Mouse (Mus musculus) bone marrow macrophage, adult 2 months (primary cell): ENCODE results near the gene Haus2. TPM values are rescaled to one million over a fixed set of nuclear protein-coding genes. Genes with fewer than 3 reads are reported as not detected.

ENCODE experiments used
- H3K27ac ChIP-seq: 2 replicates; pipeline ENCODE4 v1.5.1; 2012; ENCODE audit warnings: low read depth, low read length; ENCODE audit not compliant: insufficient read depth
- H3K4me1 ChIP-seq: 2 replicates; pipeline ENCODE4 v1.6.1; 2012; ENCODE audit warnings: low read length; ENCODE audit not compliant: control insufficient read depth, insufficient read depth
- H3K4me3 ChIP-seq: 2 replicates; pipeline ENCODE4 v1.5.1; 2012; ENCODE audit warnings: mild to moderate bottlenecking, low read length, moderate library complexity; ENCODE audit not compliant: insufficient read depth
- CTCF ChIP-seq: IDR thresholded peaks from 2 replicates; pipeline ENCODE4 v1.5.1; 2012; ENCODE audit warnings: low read depth, mild to moderate bottlenecking, low read length, moderate library complexity
- POLR2A ChIP-seq: IDR thresholded peaks from 2 replicates; pipeline ENCODE4 v1.6.1; 2012; ENCODE audit warnings: mild to moderate bottlenecking, low read depth, low read length, borderline replicate concordance
- polyA plus RNA-seq: library from polyadenylated mRNA; stranded (reverse); fragments of >200 nt; gene quantifications from 2 replicates; pipeline ENCODE4 v1.2.4, GENCODE M21; 2012; ENCODE audit not compliant: missing spikeins, insufficient read depth, insufficient read length

Haus2 gene
- polyA plus RNA-seq, 1 experiment, result 10.3 TPM

DNA sequence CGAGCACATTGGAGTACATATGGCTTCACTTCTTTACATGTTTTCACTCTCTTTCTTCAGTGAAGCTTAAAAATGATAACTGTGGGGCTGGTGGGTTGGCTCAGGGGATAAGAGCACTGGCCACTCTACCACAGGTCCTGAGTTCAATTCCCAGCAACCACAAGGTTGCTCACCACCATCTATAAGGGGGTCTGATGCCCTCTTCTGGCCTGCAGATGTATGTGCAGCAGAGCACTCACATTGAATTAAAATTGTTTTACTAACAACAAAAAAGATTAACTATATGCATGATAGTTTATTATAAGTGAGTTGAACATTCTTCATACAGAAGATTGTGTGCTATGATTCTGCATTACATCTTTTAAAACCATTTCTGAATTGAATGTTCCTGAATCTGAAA is 10.4 kb downstream of the Haus2 start:
- Histone ChIP-seq H3K4me3 (no peak overlapping the region), H3K4me1 (0 out of 2 replicates have a peak, but pooled peaks cover 2% of the 10 kb centered on the region), H3K27ac (no peak overlapping the region)
- TF ChIP-seq CTCF (no peak), POLR2A (no peak)

DNA sequence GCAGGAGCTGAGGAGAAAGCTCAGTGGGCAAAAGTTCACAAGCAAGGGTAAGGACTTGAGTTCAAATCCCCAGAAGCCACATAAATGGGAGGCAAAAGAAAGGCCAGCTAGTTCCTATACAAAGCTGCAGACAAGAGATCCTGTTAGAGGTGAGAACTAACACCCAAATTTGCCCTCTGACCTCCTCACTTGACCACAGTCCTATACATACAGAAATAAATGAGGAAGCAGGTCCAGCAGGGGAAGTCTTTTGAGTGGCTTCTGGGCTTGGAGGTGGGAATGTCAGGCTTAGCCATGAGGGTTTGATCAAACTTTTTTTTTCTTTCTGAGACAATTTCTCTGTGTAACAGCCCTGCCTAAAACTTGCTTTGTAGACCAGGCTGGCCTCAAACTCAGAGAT is 13.7 kb downstream of the Haus2 start:
- Histone ChIP-seq H3K4me1 (peaks cover 6% of the 10 kb centered on the region; the same call in 1 of the 2 replicates), H3K4me3 (no peak overlapping the region), H3K27ac (no peak overlapping the region)
- TF ChIP-seq POLR2A (no peak), CTCF (no peak)

DNA sequence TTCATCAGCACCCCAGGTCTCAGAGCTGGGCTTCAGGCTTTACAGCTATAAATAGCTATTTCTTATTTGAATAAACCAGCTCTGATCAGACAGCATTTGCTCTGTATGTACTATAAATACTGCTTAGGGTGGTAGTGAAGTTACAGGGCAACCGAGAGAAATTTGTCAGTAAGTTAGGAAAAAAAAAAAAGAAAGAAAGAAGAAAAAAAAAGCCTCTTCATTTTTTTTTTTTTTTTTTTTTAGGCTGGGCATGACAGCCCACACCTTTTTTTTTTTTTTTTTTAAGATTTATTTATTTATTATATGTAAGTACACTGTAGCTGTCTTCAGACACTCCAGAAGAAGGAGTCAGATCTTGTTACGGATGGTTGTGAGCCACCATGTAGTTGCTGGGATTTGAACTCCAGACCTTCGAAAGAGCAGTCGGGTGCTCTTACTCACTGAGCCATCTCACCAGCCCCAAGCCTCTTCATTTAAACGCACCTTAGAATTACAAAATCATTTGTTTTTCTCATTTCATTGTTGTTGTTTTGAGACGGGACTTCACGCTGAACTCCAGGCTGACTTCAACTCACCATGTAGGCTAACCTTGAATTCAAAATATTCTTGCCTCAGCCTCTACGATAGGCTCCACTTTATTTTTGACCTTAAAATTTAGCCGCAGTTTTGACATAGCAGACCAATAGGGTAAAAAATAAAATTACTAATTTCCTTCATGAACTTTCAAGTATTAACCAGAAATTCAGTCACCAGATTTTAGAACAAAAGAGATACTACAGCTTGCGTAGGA is 19.1 kb downstream of the Haus2 start:
- Histone ChIP-seq H3K27ac (no peak overlapping the region), H3K4me1 (peaks cover 27% of the 10 kb centered on the region), H3K4me3 (peak overlapping the region; percentile 2; the same call in 1 of the 2 replicates)
- TF ChIP-seq CTCF, result no peak
- no peak for TF ChIP-seq POLR2A

DNA sequence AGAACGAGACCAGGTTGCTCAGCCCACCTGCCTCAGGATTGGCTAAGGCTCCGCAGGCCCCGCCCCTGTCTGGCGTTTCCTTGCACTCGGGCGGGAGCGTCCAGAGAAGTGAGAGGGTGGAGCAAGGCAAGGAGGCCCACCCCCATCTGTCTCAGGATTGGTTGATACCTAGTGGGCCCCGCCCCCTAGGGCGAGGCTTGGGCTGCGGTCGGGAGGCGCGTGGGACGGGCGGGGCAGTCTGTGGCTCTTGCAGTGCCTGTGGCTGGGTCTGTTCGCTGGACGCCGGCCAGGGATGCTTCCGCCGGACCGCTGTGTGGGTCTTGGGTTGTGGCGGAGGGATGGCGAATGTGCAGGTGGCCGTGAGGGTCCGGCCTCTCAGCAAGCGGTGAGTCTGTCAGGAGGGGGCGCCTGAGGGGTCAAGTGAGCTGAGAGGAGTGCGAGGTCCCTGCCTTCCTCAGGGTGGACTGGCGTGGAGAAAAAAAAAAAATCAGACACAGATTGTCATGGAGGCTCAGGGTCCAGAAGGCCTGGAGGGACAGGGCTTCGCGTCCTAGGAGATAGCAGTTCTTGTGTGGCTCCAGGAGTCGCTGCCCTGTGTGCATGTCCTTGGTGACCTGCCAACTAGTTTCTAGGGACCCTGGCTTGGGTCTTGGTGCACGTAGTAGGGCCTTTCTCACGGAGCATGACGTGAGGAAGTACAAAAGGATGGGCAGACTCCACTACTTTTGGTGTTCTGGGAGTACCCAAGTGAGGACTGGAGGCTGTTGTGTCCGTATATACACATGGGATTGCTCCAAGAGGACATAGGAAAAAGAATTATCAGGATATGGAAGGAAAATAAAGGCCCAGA is 19.9 kb downstream of the Haus2 start, which contains the start of gene Stard9:
Gene Stard9, plus strand, starts transcription at position 236 of the 850 bp plus-strand sequence.
- Histone ChIP-seq H3K4me1 (peaks cover 27% of the 10 kb centered on the region), H3K27ac (peak within 1 kb of the TSS; percentile 60), H3K4me3 (peak within 1 kb of the TSS; percentile 70)
- no peak for TF ChIP-seq CTCF
- TF ChIP-seq POLR2A, result no peak

DNA sequence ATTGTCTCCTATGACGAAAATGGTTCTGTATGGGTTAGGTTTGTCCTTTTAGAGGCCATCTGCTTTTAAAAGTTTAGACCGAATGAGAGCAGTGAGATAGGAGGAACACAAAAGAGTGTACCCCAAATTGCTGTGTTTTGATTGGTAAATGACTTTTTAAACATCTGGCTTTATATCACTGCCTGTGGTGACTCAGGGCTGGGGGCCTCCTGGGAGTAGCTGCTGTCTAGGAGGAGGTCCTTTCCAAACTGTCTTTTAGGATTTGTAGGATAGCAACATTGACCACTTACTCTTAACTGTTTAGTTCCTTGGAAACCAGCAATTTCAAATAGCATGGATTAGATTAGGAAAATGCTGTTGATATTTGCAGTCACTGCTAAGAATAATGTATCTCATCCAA is 21.1 kb downstream of the Haus2 start:
- H3K4me1 ChIP-seq, result peaks cover 27% of the 10 kb centered on the region
- H3K4me3 ChIP-seq, result peak overlapping the region; percentile 70
- TF ChIP-seq POLR2A (no peak), CTCF (no peak)
- H3K27ac ChIP-seq, result peak overlapping the region; percentile 60

DNA sequence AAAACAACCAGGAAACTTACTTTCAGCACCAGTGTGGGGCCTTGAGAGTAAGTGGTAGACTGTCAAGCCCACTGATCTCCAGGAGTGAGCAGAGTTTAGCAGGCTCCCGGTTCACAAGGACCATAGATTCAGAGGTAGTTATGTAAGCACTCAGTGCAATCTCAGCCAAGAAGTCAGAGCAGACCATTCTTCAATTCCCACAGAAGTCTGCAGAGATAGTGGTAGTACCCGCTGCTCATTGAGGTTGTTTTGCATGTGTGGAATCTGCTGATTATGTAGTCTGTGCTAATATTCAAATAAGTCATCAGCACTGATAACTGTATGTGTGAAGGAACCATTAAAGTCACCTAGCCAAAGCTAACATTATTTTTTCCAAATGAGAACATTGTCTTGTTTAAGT is 21.5 kb downstream of the Haus2 start:
- TF ChIP-seq CTCF (no peak), POLR2A (no peak)
- H3K27ac ChIP-seq, result peak overlapping the region; percentile 60
- H3K4me3 ChIP-seq, result peak overlapping the region; percentile 70
- peaks cover 27% of the 10 kb centered on the region for H3K4me1 ChIP-seq

DNA sequence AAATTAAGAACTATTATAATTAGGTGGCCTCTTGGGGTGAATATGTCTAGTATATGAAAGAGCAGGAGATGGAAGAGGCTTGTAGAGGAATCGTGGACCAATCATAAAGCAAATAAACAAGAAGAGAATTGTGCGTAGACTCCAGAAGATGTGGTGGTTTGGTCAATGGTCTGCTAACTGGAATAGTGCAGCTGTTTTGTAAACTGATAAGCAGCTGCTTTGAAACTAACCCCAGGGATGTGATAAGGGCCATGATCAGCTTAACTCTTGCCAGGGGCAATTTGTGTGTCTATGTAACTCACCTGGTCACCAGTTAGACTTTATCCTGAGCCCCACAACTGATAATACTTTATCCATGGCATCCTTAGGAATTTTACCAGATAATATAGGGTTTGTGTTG is 22.3 kb downstream of the Haus2 start:
- no peak for TF ChIP-seq CTCF
- TF ChIP-seq POLR2A, result no peak
- no peak overlapping the region for H3K4me3 ChIP-seq
- peak overlapping the region; percentile 74 for H3K27ac ChIP-seq
- H3K4me1 ChIP-seq, result peaks cover 24% of the 10 kb centered on the region

DNA sequence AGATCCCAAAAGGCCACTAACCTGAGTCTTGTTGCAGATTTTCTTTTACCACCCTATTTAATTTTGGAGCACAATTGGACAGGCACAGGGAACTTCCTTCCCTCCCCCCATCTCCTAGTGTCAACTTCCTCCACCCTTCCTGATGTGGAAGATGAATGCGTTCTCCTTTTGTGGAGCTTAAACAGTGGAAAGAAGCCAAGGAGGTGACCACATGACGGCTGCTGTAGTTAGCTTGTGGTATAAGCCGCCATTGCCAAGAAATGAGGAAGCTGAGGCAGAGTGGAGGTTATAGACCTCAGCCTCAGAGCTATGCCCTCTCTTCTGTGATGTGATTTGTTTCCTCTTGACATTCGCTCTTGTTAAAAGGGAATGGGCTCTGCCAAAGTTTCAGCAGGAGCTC is 22.8 kb downstream of the Haus2 start:
- Histone ChIP-seq H3K4me1 (peaks cover 24% of the 10 kb centered on the region), H3K4me3 (no peak overlapping the region), H3K27ac (peak overlapping the region; percentile 94)
- TF ChIP-seq CTCF (no peak), POLR2A (no peak)

DNA sequence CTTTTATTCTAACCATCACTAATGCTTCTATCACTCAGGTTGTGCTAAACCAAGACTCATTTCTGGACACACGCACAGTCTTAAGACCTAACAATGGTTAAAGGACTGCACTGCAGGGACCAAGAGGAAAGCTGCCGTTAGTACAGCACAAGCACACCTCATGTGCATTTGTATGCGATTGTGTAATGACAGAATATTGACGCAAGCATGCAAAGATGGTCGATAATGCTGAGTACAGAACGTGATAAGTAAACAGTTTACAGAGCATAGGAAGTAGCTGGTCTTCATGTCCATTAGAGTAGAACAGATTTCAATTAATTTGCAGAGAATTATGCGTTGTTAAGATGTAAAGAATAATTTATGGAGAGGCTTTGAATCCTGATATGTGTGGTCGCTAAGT is 31.7 kb downstream of the Haus2 start:
- Histone ChIP-seq H3K4me3 (no peak overlapping the region), H3K27ac (no peak overlapping the region), H3K4me1 (no peaks in the 10 kb centered on the region)
- TF ChIP-seq POLR2A (no peak), CTCF (no peak)

DNA sequence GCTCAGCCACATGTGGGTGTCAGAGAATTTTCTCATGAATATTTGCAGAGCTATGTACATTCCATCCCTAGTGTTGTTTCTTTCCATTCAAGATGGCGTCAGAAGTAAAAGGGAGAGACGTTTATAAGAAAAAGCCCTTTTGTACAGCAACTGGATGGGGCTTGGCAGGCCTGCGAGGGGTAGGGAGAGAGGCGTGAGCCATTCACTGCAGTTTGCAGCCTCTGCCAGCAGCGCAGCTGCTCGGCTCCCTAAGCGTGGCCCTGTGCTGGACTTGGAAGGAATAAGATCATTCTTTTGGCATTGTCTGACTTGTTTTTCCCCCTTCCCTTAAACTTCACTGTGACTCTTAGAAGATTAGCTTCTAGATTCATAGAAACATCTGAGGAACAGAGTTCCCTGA is 34.7 kb downstream of the Haus2 start:
- H3K27ac ChIP-seq, result no peak overlapping the region
- H3K4me1 ChIP-seq, result peaks cover 6% of the 10 kb centered on the region
- H3K4me3 ChIP-seq, result no peak overlapping the region
- TF ChIP-seq POLR2A, result no peak
- TF ChIP-seq CTCF, result no peak
